Mouse (Mus musculus) cerebellum, postnatal 25 days (tissue): Measurements from ENCODE around the gene Ski.

ENCODE experiments used
- DNase-seq, 2 experiments: peaks; one replicate each; pipeline ENCODE4 v3.0.0; 2021; ENCODE audit warnings: mixed read lengths in 2 of 2

Gene Ski

DNA sequence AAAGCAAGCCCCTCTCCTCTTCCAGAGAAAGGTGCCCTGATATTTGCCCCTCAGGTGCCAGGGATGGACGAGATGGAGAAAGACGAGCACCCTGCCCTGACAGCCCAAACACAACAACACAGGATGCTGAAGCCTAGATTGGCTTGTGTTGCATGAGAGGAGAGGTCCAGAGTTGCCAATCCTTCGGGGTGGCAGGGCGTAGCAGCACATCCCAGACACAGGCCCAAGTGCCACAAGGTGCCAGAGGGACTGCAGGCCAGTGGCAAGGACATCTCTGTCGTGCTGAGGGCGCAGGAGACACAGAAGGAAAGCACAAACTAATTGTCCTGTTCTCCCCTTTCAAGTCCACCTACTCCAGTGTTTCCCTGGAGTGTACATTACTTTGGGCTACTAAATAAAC, 8.2 kb downstream of the Ski start:
- no peak for DNase-seq

DNA sequence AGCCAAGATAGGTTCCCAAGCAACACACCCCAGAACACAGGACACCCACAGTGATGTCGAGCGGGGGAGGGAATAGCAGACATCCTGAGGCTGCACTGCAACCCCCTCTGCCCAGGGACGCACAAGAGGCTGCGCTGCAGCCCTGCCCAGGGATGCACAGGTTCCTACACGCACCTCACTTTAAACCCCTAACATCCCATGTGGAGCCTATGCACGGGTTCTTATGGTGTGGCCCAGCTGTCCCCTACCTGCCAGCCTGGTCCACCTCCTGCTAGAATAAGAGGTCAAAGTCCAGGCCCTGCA, 8.7 kb downstream of the Ski start:
- no peak for DNase-seq

DNA sequence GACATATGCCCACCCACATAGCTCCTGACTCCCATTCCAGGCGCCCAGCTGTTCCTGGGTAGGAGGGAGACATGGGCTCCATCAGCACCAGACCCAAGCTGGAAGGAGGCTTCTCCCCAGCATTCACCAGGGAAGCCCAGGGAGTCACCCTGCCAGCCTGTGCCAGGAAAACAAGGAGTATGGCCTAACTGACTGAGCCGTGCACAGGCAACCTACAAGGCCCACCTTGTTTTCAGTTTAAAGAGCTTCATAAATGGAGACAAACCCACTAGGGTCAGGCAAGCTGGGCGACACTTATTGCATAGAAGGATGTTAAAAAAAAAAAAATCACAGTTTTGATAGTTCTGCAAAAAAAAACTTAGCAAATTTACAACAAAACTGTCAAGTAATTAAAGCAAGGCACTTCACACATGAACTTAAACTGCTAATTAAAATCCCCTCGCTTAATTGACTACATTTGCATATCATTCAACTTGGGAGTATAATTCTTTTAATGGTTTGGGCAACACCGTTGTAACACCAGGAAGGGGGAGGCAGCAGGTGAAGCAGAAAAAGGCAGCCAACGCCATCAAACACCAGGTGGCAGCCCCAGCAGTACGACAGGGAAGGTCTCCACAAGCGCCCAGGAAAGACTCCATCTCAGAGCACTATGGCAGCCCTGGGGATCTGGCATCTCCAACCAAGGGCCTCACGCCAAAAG, 9.2 kb downstream of the Ski start:
- DNase-seq: peak; percentile 74 to 77

DNA sequence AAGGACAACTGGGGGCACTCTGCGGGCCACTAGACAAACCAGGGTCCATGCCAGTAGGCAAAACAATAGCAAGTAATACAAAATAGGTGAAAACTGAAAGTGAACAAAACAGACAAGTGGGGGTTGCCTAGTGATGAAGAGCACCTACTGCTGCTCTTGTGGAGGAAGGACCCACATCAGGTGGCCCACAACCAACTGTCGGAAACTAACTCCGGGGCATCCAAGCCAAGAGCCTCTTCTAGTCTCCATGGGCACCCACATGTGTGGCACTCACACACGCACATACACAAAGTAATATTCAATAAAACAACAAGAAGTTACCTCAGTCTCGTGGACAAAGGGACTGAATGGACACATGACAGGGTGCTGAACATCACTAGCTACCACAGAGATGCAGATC, 12.9 kb downstream of the Ski start:
- DNase-seq: no peak

DNA sequence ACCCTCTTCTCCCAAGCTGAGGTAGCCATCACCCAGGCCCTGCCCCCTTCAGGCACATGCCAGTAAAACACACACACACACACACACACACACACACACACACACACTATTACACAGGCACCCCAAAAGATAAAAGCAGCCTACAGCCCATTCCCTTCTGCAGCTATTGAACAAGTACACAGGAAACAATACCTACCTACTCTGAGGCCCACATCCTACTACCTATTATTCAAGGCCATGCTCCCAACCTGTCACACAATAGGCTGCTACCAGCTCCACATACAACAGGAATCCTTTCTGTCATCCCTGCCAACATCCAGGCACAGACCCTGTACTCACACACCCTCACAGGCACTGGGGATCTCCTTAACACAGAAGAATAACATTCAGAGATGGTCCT, 13.3 kb downstream of the Ski start:
- no peak for DNase-seq

DNA sequence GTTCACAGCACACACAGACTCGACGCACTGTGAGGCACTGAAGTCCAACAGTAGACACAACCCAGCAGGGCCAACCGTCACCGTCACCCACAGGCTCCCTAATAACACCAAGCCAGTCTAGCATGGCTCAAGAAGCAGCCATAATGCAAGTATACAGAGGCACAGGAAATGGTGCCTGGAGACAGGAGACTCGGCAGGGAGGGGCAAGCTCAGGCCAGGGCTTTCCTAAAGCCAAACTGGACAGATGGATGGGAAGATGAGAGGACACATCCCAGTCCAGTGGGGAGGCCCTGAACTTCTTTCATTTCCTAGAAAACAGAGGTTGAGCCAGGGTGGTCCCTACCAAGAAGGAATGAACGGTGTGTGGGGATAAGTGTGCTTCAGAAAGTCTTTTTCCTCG, 13.8 kb downstream of the Ski start:
- peak in 1 of 2 experiments; percentile 59 for DNase-seq

DNA sequence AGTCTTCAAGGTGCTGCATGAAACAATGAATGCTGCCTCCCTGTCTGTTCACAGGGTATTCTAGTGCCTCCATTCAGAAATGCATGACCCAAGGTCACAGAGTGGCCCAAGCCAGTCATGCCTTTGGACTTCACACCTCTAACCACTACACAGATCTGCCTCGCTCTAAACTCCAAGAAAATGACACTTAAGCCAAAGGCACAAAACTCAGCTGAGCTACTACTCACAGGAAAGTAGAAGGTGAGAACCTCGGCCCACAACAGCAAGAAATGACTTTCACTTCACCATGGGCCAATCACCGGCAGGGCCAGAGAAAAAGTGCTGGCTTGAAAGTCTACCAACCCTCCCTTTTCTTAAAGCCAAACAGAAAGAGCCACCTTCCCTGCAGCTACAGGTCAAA, 14.6 kb downstream of the Ski start:
- DNase-seq: no peak

DNA sequence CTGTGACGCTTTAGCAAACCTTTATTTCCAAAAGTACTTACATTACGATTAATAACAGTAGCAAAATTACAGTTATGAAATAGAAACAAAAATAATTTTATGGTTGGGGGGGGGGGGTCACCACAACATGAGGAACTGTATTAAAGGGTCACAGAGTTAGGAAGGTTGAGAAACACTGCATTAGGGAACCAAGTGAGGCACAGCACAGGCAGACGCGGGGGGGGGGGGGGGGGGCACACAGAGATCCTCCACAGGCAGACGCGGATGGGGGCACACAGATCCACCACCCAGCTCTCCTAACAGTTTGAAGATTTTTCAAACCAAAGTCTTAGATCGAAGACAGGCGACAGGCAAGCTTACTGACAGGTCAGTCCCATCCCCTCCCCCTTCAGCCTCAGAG, 15.9 kb downstream of the Ski start:
- DNase-seq: no peak

DNA sequence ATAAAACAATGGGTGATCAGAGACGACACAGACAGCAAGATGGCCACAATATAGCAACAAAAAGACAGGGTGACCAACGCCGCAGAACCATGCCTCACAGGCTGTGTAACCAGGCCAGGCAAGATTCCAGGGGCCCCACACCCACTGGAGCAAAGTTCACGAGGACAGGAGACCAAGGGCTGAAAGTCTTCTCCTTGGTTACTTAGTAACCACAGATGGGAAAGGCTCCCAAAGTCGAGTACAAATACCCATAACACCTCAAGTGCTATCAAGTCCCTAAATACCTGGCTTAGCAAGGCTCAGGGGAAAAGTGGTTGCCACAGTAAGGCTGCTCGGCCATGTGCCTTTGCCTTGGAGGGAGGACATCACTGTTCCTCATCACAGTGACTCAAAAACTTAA, 16.5 kb downstream of the Ski start:
- DNase-seq: peak in 1 of 2 experiments; percentile 44

DNA sequence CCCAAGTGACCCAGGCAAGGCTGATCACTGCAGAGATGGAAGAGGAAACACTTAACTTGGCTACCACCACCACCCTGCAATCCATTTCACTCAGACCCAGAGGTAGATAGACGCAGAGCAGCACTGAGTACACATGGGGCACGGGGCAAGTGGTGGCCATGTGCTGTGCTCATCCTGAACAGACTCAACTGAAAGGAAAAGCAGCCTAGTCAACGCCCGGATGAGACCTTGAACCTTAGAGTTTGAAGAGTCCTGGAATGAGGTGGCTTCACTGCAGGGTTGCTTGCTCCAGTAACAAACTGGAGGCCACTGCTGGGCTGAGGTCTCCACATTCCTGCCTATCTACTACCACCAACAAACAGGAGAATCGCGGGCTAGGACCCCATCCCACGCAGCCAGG, 20.6 kb downstream of the Ski start:
- no peak for DNase-seq

DNA sequence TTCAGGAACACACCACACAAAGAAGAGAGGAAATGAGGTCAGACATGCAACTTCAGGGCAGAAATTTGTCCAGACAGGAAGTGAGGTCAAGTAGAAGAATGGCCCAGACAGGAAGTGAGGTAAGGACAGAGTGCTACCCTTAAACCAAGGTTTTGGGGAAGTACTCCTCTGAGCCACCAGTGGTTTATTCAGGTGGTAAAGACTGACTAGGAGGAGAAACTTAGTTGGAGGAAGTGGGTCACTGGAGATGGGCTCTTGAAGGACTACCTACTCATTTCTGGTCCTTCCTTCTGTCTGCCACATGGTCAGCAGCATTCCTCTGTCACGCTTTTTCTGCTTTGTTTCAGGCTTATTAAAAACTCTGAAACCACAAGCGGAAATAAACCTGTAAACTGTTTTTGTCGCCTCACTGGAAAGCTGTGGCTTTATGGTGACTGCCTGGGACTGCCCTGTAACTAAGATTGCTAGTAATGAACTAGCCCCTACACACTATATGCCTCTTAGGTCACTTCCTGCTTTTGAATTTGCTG, 21.5 kb downstream of the Ski start:
- DNase-seq: no peak

DNA sequence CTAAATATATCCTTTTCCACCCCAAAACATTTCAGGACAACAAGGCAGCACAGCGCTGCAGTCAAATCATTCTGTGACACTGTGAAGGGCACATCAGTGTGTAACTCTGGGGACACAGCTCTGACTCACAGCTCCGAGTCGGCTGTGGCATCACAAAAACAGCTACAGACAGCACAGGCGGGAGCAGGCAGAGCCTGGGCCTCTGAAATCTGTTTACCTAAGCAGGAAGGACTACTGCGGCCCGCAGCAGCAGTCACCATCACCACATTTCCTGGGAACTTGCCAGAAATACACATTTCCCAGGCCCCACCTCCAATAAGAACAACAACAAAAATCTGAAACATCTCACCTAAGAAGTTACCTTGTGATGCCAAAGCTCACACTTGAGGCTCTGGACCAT, 24.7 kb downstream of the Ski start:
- peak in 1 of 2 experiments; percentile 45 for DNase-seq

DNA sequence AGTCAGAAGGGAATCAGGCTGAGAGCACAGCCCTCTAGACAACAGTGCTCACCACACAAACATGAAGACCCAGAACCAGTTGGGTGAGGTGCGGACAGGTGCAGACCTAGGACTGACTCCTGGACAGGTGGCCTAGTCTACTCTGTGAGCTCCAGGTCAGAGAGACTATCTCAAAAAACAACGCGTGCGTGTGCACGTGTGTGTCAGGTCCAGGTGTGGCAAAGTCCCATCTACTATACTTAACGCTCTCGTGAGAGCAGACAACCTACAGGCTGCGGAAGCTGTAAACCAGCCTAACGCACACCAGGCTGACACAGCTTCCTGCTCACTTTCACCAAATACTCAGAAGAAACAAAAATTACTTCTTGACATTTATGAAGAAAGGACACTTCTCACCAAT, 27.2 kb downstream of the Ski start:
- peak in 1 of 2 experiments; percentile 13 for DNase-seq

DNA sequence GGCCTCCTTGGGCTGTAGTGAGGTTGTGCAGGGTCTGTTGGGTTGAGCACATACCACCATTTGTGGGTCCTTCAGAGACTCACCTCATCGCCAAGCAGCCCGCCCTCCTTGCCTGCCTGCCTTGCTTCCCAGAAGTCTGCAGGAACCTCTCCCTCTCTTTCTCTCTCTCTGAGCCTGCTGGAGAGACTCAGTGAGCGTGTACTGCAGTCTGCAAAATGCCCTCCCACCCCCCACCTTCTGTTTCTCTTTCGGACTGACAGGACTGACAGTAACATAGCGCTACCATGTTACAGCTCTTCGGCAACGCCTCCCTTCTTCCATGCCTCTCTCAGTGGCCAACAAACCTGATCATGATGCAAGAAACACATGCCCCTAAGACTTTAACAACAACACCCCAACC, 32.1 kb downstream of the Ski start:
- peak in 1 of 2 experiments; percentile 24 for DNase-seq

DNA sequence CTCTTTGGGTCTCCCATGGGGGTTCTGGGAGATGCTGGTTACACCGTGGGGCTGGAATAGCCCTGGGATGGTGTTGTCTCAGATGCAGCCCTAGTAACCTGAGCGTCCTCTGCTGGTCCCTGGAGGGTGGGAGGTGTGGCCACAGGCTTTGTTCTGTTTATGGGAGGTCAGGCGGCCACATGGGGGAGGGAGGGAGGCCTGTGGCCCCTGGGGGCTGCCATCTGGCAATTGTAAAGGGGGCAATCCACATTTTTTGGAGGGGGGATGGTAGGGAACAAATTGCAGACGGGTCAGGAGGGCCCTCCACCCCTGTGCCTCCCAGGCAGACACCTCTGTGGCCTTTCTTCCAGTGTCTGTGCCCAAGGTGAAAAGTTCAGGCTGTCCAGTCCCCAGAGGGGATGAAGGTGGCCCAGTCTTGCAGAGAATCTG, 32.7 kb downstream of the Ski start:
- DNase-seq: peak in 1 of 2 experiments; percentile 57

DNA sequence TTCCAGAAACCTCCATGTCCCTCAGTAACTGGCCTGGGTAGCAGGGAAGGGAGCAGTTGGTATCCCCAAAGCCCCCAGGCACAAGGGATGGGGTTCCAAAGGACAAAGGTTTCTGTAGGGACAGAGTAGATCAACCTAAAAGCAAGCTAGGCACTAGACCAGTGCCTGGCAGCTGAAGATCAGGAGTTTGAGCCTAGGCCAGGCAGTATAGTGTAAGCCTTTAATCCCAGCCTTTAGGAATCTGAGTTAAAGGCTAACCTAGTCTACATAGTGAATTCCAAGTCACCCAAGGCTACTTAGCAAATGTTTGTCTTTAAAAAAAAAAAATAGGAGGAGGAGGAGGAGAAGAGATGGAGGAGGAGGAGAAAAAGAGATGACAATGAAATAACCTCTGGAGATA, 33.6 kb downstream of the Ski start:
- no peak for DNase-seq

DNA sequence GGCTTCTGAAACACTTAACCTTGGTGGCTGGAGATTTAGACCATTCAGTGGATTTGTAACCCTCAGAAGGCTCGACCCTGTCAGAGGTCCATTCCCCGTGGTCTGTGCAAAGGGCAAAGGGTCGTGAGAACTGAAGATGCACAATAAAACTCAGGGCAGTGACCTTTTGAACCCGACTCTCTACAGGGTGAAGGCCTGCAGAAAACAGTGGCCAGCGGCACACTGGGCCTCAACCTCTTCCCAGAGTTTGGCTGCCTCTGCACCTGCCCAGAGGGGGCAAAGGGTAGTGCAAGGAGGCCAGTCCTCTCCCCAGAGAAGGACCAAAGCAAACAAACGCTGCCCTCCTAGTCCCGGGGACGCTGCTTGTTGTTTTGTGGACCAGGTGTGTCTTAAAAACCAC, 34.1 kb downstream of the Ski start:
- no peak for DNase-seq

DNA sequence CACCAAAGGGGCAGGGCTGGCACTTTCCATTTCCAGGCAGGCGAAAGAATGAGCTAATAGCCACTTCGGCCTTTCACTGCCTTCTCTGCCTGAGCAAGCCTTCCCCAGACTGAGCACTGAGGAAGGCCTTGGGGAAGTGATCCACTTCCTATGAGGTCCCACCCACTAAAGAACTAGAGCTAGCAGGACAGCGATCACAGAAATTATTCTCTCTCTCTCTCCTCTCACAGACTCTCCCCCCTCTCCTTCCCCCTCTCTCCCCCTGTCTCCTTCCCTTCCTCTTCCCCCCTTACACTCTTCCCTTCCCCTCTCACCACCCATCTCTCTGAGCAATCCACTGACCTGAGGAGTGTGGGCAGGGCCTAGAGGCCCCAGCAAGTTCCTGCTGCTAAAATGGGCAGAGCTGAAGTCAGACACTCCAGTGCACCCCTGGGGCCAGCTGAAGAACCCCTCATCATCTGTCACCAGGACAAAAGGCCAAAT, 35.2 kb downstream of the Ski start:
- no peak for DNase-seq

DNA sequence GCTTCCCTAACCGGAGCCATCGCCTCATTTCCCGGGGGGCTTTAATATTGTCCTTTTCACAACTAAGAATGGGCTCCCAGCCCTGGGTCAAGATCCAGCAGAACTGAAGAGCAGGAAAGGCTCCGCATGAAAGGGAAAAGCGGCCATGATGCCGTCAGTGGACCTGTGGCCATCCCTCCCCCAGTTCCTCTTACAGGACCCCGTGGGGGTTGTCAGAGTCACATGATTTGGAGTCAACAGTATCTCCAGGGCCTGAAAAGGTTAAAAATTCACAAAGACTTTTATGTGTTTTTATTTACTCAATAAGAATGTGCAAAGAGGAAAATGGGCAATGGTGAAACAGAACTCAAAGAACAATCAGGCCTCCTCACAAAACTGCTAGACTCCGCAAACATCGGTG, 36.5 kb downstream of the Ski start:
- no peak for DNase-seq

DNA sequence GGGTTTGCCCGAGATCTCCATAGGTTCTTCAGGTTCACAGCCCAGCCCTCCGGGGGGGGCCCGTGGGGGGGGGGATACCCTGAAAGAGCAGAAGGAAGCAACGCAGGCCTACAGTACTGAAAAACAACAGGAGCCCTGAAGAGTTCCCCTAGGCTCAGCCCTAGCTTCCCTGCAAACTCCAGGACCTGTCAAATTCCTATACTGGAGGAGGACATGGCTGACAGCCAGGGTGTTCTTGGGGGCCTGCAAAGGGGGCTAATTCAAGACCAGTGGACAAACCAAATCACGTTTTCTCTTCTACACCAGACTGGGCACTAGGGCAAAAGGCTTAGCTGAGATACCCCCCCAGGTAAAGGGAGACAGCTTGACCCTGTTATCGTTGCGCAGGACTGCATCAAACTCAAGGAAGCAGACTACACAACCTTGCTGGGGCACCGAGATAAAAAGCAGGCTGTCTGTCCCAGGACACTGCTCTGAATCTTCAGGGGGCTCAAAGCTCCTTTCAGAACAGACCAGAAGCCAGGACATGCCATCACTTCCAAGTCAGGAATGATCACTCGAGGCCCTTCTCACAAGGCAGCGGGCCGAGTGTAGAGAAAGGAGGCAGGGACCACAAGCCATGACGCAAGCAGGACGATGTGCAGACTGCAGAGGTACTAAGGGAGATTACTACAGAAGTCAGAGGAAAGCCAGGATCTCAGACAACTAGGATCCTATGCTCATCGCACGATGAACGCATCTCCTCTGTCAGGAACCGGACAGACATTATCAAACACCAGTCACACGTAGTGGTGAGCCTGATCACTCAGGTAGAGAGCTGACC, 37.9 kb downstream of the Ski start:
- peak in 1 of 2 experiments; percentile 38 for DNase-seq

DNA sequence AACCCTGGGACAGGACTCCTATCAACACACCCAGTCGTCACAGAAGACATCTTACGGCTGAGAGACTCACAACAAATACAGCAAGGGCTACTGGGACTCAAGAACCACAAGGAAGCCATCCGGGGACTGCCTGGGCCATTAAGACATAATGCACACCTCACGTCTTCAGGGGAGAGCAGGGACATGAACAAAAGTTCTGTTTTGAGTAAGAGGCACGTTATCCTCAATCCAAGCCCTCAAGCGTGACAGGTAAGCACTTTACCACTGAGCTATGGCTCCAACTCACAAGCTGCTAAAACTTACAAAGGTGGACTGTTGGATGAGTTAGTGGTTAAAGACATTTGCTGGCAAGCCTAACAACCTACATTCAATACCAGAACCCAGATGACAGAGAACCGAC, 39.2 kb downstream of the Ski start:
- no peak for DNase-seq

DNA sequence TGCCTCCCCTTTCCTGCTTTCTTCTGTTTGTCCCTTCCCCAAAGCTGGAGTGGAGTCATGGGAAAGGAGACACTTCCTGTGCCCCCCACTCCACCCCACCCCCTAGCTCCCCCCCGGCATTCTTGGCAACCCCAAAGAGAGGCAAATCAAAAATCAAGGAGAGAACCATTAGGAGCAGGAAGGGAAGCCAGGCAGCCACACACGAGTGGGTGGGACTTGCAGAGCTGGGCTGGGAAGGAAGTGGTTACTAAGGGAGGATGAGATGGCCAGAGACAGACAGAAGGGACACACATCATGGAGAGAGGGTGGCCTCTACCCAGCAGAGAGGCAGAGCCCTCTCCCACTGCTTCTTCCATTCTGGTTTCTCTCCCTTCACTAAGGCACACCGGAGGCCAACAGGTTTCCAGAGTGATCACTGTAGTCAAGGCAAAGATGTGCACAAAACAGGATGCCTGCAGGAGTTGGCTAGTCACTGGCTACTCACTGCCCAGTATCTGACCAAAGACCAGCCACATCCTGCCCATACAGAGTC, 43.3 kb downstream of the Ski start:
- DNase-seq: peak in 1 of 2 experiments; percentile 18

DNA sequence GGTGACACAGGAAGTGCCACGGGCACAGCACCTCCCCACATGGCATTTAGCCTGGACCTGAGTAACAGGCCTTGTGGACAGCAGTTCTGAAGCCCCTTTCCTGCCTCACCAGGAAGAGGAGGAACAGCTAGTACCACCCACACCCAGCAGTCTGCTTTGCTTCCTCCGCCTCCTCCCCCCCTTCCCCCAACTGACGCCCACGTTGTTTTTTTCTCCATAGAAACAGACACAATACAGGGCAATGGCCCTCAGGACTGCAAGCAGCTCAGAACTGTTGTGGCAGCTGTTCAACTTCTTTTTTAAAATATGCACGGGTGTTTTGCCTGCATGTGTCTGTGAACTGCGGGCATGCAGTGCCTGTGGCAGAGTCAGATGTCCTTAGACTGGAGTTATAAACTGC, 44.1 kb downstream of the Ski start:
- DNase-seq: peak in 1 of 2 experiments; percentile 41

DNA sequence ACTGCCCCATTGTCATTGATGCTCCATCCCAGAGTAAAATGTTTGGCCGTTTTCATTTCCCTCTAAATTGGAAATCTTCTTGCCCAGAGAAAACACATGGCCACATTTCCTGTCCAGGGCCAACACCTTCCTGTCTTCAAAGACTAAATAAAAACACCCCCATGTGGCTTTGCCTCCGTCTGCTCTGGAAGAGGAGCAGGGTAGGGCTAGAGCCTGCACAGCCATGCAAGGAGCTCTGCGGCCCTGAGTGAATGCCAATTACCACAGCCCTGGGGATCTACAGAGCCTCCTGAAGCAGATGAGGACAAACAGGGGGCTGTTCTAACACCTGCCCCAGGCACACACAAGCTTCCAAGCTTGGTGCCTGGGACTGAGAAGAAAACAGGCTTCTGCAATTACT, 46.2 kb downstream of the Ski start:
- peak in 1 of 2 experiments; percentile 64 for DNase-seq
